Mouse (Mus musculus) CD4-positive, CD25-positive, alpha-beta regulatory T cell, adult 4 months (primary cell): ENCODE measurements around the gene Ece1. TPM values are rescaled to one million over a fixed set of nuclear protein-coding genes. Genes with fewer than 3 reads are reported as not detected.
"Not testable (repeated sequence)": the region's sequence is repeated elsewhere in the genome, so short reads cannot be mapped to it uniquely, and the experiment has no call there.

Experiments used
- ATAC-seq: one replicate; pipeline ENCODE4 v1.8.0; 2017
- polyA plus RNA-seq, 2 experiments: library from polyadenylated mRNA; unstranded; fragments of 100-300 nt; shearing (Covaris generic); gene quantifications; one replicate each; pipeline ENCODE4 v1.2.1; 2017

Ece1 gene
- 10 to 100 TPM; 15.9 to 23.4 TPM for polyA plus RNA-seq

DNA sequence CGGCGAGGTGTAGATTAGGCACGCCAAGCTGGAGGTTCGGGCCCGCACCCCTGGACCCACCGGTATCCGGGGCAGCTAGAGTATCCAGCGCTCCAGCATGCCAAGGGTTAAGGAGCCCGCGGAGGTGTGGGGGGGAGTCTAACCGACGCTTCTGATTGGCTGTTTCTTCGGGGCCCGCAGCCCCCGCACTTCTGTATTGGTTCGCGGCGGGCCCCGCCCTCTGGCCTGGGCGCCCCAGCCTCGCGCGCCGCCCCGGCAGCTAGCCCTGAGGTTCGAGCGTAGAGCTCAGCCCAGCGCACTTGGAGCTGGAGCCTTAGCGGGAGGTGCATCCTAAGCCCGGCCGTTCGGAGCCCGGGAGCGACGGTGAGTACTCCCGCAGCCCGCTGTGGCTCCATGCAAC, at the start of gene Ece1:
TSS of gene Ece1 (plus strand) at position 219 of the 400 bp plus-strand sequence.
- peak; percentile 86 for ATAC-seq

DNA sequence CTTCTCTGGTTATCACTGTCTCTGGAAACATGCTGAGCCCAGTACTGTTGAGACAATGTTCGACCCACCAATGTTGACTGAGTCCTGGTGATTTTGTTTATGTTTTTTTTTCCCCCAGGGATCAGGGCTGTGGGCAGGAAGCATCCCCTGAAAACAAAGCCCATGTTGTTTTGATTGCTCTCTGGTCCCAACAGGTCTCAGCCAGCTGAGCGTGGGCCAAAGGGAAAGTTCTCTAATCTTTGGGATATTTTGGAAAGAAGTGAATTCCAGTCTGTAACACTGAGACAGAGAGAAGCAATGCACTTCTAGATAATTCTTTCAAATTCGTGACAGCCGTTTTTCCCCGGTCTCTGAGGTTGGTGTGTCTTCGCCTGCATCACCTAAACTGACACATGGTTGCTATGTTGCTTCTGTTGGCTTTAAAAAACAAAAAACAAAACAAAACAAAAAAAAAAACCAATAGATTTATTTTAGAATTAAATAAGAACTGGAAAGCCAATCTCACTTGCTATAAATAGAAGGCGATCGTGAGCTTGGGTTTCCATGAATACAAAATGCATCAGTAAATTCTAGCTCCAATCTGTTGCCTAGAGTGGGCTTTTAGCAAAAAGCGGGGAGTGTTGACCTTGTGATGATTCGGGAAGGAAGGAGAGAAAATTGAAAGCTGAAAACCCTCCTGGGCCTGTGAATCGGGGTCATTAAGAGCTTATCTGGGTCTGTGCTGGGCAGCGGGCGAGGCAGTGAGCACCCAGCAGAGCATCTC, 48.9 kb upstream of the Ece1 start:
- no peak for ATAC-seq

DNA sequence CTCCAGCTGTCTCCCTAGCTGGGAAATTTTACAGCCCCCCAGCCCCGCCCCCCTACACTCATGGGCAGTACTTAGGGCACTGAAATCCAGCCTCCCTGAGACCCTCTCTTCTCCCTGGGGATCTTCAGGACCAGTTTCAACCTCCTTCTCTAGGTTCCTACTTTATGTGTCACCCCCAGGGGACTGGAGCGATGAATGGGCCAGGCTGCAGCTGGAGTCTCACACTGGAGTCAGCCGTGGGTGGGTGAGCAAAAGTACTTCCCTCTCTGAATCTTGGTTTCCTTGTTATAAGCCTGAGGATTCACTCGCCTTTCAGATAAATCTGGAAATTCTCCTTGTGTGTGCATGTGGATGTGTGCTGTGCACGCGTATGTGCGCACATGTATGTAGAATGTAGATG, 47.9 kb upstream of the Ece1 start:
- no peak for ATAC-seq

DNA sequence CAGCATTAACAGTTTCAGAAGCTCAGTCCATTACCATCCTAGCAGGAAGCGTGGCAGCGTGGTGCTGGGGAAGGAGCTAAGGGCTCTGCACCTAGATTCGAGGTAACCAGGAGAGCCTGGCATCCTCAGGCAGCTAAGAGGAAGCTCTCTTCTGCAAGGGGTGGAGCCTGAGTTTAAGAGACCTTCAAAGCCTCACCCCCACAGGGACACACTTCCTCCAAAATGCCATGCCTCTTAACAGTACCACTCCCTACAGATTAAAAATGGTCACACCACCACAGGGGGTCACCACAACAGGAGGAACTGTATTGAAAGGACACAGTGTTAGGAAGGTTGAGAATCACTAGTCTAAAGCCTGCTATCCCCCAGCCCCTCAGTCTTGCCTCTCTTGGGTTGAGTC, 46.6 kb upstream of the Ece1 start:
- ATAC-seq = no peak

DNA sequence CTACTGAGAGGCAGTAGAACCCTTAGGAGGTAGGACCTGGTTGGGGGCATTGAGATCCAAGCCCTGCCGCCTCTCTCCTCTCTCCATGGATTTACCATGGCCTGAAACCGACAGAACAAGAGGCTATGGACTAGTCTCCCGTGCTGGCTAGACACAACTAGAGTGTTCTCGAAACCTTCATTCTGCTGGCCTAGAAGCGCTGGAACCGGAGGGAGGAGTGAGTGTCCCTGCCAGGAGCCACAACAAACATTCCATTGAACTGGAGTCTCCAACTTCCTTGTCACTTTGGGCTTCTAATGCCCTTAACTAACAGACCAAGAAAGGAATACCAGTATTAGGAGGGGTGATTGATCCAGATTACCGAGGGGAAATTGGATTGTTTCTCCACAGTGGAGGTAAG, 45.8 kb upstream of the Ece1 start:
- ATAC-seq = no peak

DNA sequence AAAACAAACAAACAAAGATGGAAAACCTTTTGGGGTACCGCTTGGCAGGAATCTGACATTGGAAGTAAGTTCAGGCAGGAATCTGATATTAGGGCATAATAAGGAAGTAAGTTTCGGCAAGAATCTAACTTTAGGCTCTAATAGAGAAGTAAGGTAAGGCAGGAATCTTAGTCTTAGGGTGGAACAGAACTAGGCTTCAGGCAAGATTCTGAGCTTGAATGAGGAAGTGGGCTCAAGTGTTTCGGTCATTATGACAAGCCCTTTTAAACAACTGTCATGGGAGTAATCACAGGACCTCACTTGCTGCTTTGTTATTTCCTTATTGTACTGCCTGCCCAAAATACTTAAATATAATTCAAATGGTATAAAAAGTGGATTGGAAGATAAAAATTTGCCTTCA, 43.7 kb upstream of the Ece1 start:
- ATAC-seq = no peak

DNA sequence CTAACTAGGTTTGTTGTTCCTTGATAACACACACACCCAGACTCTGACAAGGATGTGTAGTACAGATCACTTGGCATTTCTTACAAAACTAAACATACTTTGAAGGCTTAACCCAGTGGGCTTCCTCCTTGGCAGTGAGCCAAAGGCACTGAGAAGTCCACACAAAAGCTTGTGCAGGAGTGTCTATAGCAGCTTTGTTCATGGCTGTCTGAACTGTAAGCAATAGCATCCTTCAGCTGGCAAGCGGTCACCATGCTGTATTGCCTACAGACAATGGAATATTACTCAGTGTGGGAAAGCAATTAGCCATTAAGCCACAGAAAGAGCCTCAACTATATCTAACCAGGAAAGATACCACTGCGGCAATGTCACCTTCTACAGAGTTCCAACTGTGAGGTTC, 42.5 kb upstream of the Ece1 start:
- ATAC-seq = no peak

DNA sequence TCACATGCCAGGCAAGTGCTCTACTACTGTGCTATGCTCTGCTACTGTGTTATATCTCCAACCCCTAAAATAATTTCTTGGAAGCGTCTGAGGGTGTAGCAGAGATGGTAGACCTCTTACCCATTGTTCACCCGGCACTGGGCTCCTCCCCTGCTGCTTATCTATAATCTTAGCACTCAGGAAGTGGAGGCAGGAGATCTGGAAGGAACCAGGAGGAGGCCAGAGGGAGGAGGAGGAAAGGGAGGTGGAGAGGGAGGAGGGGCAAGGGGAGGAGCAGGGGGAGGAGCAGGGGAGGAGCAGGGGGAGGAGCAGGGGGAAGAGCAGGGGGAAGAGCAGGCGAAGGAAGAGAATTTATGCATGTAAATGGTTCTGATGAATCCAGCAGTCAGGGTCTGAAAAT, 41.3 kb upstream of the Ece1 start:
- ATAC-seq = no peak

DNA sequence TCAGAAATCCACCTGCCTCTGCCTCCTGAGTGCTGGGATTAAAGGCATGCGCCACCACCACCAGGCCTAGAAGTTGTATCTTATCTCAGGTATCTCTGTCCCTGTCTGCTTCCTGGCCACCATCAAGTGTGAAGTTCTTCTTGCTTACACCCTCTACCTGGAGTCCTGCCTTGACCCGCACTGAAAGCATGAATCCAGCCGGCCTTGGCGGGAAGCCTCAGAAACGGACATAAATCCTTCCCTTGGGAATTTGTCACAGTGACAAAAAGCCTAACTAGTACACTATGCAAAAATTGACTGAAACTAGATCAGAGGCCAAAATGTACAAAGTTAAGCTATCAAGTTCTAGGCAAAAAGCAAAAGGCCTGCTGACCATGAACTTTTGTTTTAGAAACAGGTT, 39.5 kb upstream of the Ece1 start:
- ATAC-seq = no peak

DNA sequence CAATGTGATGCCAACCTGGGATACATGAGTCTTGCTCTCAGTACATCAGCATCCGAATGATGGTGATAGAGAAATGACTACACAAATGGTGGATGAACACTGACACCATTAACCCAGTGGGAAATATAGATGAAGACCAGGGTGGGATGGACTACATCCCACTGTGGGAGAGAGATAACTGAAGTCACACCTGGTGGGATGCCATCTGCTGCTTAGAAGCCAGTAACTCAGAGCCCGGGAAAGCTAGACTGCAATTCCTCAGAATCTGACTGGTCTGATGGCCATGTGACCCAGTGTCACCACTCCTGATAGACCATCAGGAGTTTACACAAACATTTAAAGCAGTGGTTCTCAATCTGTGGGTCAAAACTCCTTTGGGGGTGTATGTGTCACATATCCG, 38.5 kb upstream of the Ece1 start:
- ATAC-seq = no peak

DNA sequence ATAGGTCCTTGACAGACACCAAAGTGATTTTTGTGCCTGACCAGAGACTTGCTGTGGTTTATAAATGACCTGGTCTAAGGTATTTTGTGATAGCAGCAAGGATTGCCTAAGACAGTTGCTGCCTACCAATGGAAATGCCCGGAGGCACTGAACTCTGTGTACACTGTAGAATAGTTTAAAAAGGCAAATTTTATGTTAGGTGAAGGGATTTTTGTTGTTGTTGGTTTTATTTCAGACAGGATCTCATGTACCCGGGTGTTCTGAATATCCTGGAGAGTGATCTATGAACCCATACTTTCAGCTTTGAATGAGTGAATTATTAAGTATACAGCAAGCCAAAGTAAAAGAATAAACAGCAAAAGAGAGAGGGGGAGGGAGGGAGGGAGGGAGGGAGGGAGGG, 37.2 kb upstream of the Ece1 start:
- no peak for ATAC-seq

DNA sequence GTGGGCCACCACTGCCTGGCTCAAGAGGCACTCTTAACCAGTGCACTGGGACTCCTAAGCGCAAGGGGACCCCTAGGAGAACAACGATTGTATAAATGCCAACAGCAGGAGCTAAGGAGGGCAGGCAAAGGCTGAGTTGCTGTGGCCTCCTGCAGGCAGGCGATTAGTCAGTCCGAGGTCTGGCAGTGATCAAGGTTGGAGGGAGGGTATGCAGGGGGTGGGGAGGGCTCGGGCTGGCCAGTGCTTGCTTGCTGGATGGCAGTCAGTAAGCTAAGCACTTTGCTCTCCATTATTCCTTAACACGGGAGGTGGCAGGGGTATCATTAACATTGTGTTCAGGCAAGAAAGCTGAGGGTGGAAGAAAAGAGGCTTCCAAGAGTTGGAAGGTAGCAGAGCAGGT, 31.7 kb upstream of the Ece1 start:
- ATAC-seq = no peak

DNA sequence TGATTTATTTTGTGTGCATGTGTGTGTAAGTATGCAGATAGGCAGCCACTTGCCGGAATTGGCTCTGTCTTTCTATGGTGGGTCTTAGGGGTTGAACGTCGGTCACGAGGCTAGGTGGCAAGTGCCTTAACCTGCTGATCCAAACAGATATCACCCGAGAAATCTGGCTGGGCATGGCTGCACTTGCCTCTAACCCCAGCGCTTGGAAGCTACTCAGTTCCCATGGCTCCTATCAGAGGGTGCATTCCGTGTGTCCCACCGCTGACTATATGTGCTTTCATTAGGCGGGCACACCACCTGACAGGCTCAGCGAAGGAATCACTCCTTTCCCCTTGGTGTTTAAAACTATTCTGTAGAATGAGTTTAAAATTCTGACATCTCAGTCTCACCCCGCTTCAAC, 30.4 kb upstream of the Ece1 start:
- ATAC-seq = no peak

DNA sequence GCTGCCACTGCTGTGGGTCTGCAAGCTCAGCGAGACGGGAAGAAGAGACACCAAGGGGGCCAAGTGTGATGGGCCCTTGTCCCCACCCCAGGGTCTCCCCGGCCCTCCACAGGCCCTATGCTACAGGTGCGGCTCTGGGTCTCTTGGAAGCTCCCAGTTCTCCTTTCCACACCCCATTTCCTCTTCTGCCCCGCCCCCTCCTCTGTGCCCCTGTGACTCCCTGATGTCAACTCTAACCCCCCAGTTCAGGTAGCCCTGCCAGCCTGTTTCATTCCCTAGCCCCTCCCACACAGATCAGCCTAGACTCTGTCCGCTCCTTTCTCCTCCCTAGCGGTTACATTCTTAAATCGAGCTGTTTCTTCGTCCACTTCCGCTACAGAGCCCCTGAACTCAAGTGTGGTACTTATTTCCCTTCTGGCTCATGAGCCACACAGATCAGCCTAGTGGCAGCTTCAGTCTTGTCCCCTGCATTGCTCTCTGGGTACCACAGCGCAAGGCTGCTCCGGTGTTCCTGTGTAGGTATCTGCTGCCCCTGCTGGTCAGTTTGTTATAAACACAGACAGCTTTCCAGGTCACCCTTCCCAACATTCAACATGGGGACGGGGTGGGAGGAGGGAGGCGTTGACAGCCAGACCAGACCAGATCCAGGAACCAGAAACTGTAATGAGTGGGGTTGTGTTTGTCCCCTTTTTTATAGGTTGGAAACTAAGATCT, 26.3 kb upstream of the Ece1 start:
- peak; percentile 63 for ATAC-seq

DNA sequence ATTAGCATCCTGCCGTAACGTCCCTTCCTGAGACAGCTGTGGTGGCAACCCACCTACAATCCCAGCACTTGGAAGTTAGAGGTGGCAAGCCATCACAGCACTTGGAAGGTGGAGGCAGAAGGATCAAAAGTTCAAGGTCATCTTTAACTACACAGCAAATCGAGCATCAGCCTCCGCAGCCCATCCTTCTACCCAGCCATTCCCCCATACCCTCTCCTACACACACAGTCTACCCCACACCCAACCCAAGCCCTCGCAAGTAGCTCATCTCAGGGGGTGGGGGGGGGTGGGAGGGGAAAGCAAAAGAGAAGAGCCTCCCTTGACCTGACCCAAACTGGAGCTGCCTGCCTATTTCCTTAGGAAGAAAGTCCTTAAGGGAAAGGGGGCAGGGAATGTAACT, 25.3 kb upstream of the Ece1 start:
- ATAC-seq = no peak

DNA sequence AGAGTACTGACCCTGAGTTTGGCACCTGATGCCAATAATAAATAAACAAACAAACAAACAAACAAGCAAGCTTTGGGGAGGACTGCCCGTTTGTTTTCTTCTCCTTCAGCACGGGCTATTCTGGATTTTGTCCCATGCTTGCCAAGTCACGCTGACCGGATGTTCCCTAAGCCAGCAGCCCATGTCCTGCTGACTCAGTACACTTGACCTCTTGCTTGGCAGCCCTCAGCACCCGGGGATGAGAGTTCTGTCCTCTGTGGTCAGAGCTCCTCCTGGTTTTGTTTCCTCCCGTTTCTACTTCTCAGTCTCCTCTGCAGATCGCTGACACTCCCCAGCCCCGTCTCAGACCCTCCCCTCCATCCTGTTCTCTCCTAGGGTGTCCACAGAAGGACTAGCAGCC, 24.2 kb upstream of the Ece1 start:
- ATAC-seq = no peak

DNA sequence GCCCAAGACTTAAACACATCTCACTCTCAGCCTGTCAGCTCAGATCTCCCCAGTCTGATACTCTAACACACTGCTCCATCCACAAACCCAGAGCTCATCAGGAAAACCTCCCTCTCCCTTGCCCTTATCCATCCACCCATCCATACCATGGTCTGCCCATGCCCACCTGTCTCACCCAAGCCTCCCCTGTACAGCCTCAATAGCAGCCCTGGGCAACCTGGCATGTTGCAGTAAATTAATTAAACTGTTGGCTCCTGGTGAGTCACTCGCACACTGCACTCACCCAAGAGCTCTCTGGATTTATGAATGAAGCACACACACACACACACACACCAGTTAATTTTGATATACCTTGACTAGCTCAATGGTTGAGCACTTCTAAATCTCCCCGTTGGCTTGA, 23.2 kb upstream of the Ece1 start:
- ATAC-seq = no peak

DNA sequence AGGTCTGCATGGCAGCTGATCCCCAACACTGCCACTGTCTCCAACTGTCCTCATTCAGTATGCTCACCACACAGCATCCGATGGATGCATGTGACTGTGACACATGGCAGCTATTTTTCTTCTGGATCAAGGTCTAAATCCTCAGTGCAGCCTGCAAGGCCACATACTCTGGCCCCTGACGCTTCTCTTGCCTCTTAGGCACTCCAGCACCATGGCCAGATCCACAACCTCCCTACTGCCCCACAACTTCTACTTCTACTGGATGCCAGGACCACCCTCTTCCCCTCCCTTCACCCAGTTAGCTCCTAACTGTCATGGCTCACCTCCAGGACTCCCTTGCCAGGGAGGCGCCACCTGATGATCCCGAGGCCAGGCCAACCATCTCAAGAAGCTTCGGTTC, 22.6 kb upstream of the Ece1 start:
- ATAC-seq = no peak

DNA sequence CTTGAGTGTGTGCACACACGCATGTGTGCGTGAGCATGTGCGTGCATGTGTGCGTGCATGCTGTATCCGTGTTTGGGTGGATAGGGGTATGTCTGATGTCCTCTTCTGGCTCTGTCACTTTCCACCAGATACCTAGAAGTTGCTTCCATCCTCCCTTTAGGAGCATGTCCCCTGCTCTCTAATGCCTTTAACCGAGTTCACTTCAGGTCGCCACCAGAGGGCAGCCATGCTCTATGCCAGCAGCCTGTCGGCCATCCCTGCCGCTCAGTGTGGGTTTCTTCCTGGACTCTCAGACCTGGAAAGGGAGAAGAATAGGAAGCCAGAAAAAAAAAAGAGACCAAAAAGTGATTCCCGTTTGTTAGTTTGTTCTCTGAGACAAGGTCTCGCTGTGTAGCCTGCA, 17.4 kb upstream of the Ece1 start:
- ATAC-seq = peak; percentile 51

DNA sequence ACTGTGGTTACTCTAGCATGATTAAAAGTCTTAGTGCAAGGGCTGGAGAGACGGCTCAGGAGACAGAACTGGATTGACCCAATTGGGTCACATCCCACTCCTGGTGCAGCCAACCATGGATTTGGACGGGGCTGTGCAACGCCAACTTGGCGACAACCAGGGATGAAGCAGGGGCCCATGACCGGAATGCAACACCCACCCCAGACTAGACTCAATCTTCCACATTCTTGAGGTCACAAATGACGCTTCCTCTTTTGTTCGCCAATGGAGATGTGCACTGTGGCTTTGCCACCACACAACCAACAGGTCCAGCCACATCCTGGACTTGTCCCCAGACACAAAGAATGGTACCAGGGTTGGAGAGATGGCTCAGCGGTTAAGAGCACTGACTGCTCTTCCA, 14.4 kb upstream of the Ece1 start:
- not testable (repeated sequence) for ATAC-seq

DNA sequence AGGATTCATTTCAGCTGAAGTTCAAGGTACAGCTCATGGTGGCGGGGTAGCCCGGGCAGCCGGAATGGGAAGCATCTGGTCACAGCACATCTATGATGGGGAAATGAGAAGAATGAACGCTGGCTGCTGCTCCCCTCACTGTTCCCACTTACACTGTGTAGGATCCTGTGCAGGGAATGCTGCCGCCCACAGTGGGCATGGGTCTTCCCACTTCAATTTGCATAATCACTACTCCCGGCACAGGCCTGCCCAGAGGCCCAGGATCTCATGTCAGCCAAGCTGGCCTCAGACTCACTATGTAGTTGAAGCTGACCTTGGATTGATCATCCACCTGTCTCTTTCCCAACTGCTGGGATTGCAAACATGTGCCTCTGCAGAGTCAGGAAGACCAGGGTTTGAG, 11.9 kb upstream of the Ece1 start:
- ATAC-seq = no peak

DNA sequence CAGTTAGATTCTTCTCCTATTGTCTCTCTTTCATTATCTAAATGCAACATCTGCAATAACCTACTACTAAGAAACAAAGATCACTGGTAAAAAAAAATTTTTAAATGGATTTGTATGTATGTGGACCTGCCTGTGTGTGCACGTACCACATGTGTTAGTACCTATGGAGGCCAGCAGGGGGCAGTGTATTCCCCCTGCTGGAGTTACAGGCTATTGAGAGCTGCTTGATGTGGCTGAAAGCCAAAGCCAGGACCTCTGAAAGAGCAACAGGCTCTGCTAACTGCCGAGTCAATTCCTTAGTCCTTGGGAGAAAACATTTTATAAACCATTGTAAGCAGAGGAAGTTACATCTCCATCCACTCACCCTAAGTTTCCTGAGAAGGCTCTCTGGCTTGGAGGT, 10.6 kb upstream of the Ece1 start:
- no peak for ATAC-seq

DNA sequence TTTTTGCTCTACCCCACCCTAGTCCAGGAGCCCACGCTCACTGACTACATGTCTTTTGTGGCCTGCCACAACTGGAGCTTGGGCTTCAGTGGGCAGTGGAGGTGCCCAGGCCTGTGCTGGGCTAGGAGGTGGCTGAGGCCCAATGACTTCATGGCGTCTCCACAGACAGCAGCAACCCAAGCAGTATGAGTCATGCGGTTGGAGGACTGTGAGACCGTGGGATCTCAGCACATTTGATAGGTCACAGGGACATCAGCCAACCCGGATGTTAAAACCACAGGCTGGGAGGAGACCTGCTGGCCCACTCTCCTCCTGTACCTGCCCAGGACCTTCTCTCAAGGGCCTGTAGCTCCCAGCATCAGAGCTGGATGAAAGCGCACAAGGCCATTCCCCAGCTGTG, 8.2 kb upstream of the Ece1 start:
- peak; percentile 85 for ATAC-seq

DNA sequence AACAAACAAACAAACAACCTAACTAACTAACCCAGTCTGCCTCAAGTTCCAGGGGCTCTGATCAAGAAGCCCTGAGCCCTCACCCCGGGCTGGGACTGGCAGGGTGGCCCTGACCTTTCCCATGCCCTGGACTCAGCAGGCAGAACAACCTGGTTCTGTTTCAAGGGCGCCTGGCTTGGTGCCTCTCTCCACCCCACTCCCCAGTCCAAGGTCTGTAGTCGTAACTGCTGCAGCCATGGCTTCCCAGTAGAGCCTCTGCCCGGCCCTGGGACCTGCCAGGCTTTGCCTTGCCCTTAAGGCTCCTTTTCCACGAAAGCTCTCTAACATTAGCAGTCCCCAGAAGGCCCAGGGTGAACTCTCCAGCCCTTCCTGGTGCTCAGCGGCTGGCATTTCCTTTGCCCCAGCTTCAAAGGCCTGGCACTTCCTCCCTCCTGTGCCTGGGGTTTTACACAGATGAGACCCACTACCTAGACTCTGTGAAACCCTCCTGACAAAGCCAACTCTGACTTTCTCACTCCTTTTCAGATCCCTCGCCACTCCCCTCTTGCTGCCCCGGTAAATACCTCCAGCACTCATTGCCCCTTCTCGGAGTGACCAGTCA, 6.2 kb upstream of the Ece1 start:
- ATAC-seq = peak; percentile 32
